In the genomic region with DNA sequence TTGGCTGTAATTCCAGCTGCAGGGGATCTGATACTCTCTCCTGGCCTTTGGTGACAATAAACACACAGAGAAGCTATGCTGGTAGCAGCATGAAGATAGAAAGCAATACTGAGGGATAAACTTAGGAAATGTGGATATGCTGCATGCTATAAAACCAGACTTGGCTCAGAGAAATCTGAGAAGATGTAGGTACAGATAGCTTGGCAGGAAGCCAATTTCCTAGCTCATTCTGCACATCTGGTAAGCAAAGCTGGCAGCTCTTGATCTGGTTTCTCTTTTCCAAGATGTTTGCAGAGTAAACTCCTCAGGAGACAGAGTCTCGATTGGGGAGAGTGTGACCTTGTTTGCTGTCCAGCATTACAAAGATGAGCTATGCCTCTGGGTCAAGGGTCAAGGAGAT, we compare ENCODE assay signal across 22 mouse cellular contexts. TPM values are rescaled to one million over a fixed set of nuclear protein-coding genes. Genes with fewer than 3 reads are reported as not detected.
DNase-seq lines count a peak whose midpoint lies in the region; ATAC-seq and TF ChIP-seq lines count a peak whose summit lies in the region.
"Not testable (repeated sequence)": the region's sequence is repeated elsewhere in the genome, so short reads cannot be mapped to it uniquely, and the experiment has no call there.
"Had no signal": no experiment of that assay in that cellular context is flagged by ENCODE, and none has a peak within 500 bp of the region (broad histone marks: within the 10 kb centered on the region; RNA-seq: fewer than 3 reads in every experiment).

No protein-coding gene starts in this region.

- 12% methylated on average over 1 of the region's 1 CpGs for WGBS in embryonic facial prominence, embryonic 13.5 days
- 6% methylated on average over 1 of the region's 1 CpGs for WGBS in intestine, embryonic 14.5 days
- 7% methylated on average over 1 of the region's 1 CpGs for WGBS in kidney, embryonic 15.5 days
- 37% methylated on average over 1 of the region's 1 CpGs for WGBS in limb, embryonic 13.5 days

- ATAC-seq in embryonic facial prominence, embryonic 13.5 days (ENCODE audit: insufficient number of reproducible peaks, insufficient read depth, low FRiP score, low TSS enrichment, low read depth); intestine, embryonic 14.5 days (replicated peaks; ENCODE audit: low FRiP score, low TSS enrichment, low read depth): not testable (repeated sequence)
- ATAC-seq in kidney, embryonic 15.5 days (replicated peaks; ENCODE audit: low FRiP score), result 0 out of 2 replicates have a peak, but pooled peaks have one; percentile 9
- ATAC-seq in limb, embryonic 13.5 days (ENCODE audit: low FRiP score, low read depth), result peak; percentile 9; the same call in 1 of the 2 replicates

- not testable (repeated sequence) for H3K4me2 ChIP-seq in embryonic facial prominence, embryonic 13.5 days; intestine, embryonic 14.5 days (ENCODE audit: low read length); kidney, embryonic 15.5 days; limb, embryonic 13.5 days (replicated peaks)

- H3K9me3 ChIP-seq in embryonic facial prominence, embryonic 13.5 days; intestine, embryonic 14.5 days (ENCODE audit: control insufficient read depth, low read length); kidney, embryonic 15.5 days (replicated peaks); limb, embryonic 13.5 days: not testable (repeated sequence)

- H3K36me3 ChIP-seq in embryonic facial prominence, embryonic 13.5 days, result peaks cover 45% of the 10 kb centered on the region
- H3K36me3 ChIP-seq in intestine, embryonic 14.5 days (ENCODE audit: control insufficient read depth, insufficient read depth, low read length), result peaks cover 53% of the 10 kb centered on the region
- H3K36me3 ChIP-seq in kidney, embryonic 15.5 days, result peaks cover 46% of the 10 kb centered on the region
- H3K36me3 ChIP-seq in limb, embryonic 13.5 days, result peaks cover 66% of the 10 kb centered on the region

- peaks cover 16% of the 10 kb centered on the region for H3K4me1 ChIP-seq in embryonic facial prominence, embryonic 13.5 days
- not testable (repeated sequence) for H3K4me1 ChIP-seq in intestine, embryonic 14.5 days (replicated peaks; ENCODE audit: control insufficient read depth, insufficient read depth, low read length); kidney, embryonic 15.5 days; limb, embryonic 13.5 days

- H3K27ac ChIP-seq in embryonic facial prominence, embryonic 13.5 days, result peak overlapping the region; percentile 33
- H3K27ac ChIP-seq in intestine, embryonic 14.5 days (ENCODE audit: low read depth); kidney, embryonic 15.5 days: not testable (repeated sequence)
- peak overlapping the region; percentile 22; the same call in 1 of the 2 replicates for H3K27ac ChIP-seq in limb, embryonic 13.5 days

- TF ChIP-seq CTCF in brain, embryonic 14.5 days (IDR thresholded peaks at IDR 0.05; ENCODE audit: borderline replicate concordance, extremely low read depth, insufficient read depth, insufficient read length), result not testable (repeated sequence)

- peak; percentile 63 for DNase-seq in 3T3-L1 (ENCODE audit: low read depth, low spot score)
- DNase-seq in MN1 (ENCODE audit: low spot score), result peak; percentile 77
- peak; percentile 9 for DNase-seq in brain, embryonic 14.5 days (ENCODE audit: low read depth)
- DNase-seq in intestine, embryonic 14.5 days (ENCODE audit: low spot score), result peak; percentile 57
- peak; percentile 23 for DNase-seq in mesoderm, embryonic 11.5 days (ENCODE audit: low read depth, low spot score)

- not testable (repeated sequence) for H3K4me3 ChIP-seq in embryonic facial prominence, embryonic 13.5 days; intestine, embryonic 14.5 days (ENCODE audit: low read depth, low read length); kidney, embryonic 15.5 days (replicated peaks); limb, embryonic 13.5 days

- H3K9ac ChIP-seq in embryonic facial prominence, embryonic 13.5 days; intestine, embryonic 14.5 days (ENCODE audit: low read length); kidney, embryonic 15.5 days; limb, embryonic 13.5 days: not testable (repeated sequence)

- not testable (repeated sequence) for TF ChIP-seq POLR2A in brain, embryonic 14.5 days (IDR thresholded peaks at IDR 0.05; ENCODE audit: borderline replicate concordance, extremely low read depth, insufficient read depth, insufficient read length, poor library complexity, severe bottlenecking)

- H3K27me3 ChIP-seq in embryonic facial prominence, embryonic 13.5 days; intestine, embryonic 14.5 days (replicated peaks; ENCODE audit: control insufficient read depth, insufficient read depth, low read length); kidney, embryonic 15.5 days; limb, embryonic 13.5 days: not testable (repeated sequence)

RNA-seq across cellular contexts. Expression of a gene that starts 12.4 kb away (rescaled TPM):
- 35.5 and 40.4 TPM in 2 replicates for polyA plus RNA-seq in brain, embryonic 14.5 days (2012; rRNA removed)
- 6.8 and 9.2 TPM in 2 replicates for polyA plus RNA-seq in embryonic facial prominence, embryonic 13.5 days (2015; fragmentation: Nextera tagmentation; extraction: Ambion mirVana)
- 5.3 and 5.5 TPM in 2 replicates for polyA plus RNA-seq in intestine, embryonic 14.5 days (2014; fragmentation: Nextera tagmentation; extraction: Ambion mirVana)
- 6.3 and 8.2 TPM in 2 replicates for polyA plus RNA-seq in kidney, embryonic 15.5 days (2015; fragmentation: Nextera tagmentation; extraction: Ambion mirVana)
- polyA plus RNA-seq in limb, embryonic 13.5 days (2015; fragmentation: Nextera tagmentation; extraction: Ambion mirVana), result 7.5 and 8.5 TPM in 2 replicates
- polyA plus RNA-seq: CD4-positive, CD25-positive, alpha-beta regulatory T cell, adult 4 months had no signal

RNA-seq across cellular contexts. Expression of a gene that starts 25.4 kb away (rescaled TPM):
- polyA plus RNA-seq in brain, embryonic 14.5 days (2012; rRNA removed), result not detected in 2 replicates
- polyA plus RNA-seq in embryonic facial prominence, embryonic 13.5 days (2015; fragmentation: Nextera tagmentation; extraction: Ambion mirVana), result not detected in 2 replicates
- polyA plus RNA-seq in intestine, embryonic 14.5 days (2014; fragmentation: Nextera tagmentation; extraction: Ambion mirVana), result not detected in 2 replicates
- not detected in 2 replicates for polyA plus RNA-seq in kidney, embryonic 15.5 days (2015; fragmentation: Nextera tagmentation; extraction: Ambion mirVana)
- not detected in 2 replicates for polyA plus RNA-seq in limb, embryonic 13.5 days (2015; fragmentation: Nextera tagmentation; extraction: Ambion mirVana)
- polyA plus RNA-seq: adrenal gland, adult 2 months; C2C12; CD4-positive, CD25-positive, alpha-beta regulatory T cell, adult 4 months; embryonic facial prominence, embryonic 15.5 days; forebrain, embryonic 11.5 days; forebrain, embryonic 14.5 days; forebrain, postnatal 0 days; frontal cortex, adult 2 months; gonadal fat pad, adult 2 months; heart, embryonic 12.5 days; heart, embryonic 15.5 days; hindbrain, embryonic 10.5 days; hindbrain, embryonic 13.5 days; hindbrain, embryonic 16.5 days had no signal

RNA-seq across cellular contexts. Expression of a gene that starts 48.8 kb away (rescaled TPM):
- polyA plus RNA-seq in brain, embryonic 14.5 days (2012; rRNA removed), result 133 and 136 TPM in 2 replicates
- polyA plus RNA-seq in embryonic facial prominence, embryonic 13.5 days (2015; fragmentation: Nextera tagmentation; extraction: Ambion mirVana), result 226 and 239 TPM in 2 replicates
- polyA plus RNA-seq in intestine, embryonic 14.5 days (2014; fragmentation: Nextera tagmentation; extraction: Ambion mirVana), result 187 and 201 TPM in 2 replicates
- 221 and 223 TPM in 2 replicates for polyA plus RNA-seq in kidney, embryonic 15.5 days (2015; fragmentation: Nextera tagmentation; extraction: Ambion mirVana)
- polyA plus RNA-seq in limb, embryonic 13.5 days (2015; fragmentation: Nextera tagmentation; extraction: Ambion mirVana), result 230 and 232 TPM in 2 replicates

Comparison
In these comparisons a context has a peak if more than half of its experiments do, and no peak if none do; other contexts are left out.
1. DNase-seq: peak in every context shown above with its lines; median percentile 77 in MN1; 63 in 3T3-L1; 57 in intestine, embryonic 14.5 days; 23 in mesoderm, embryonic 11.5 days; 9 in brain, embryonic 14.5 days.